Mouse (Mus musculus): Measurements from ENCODE around the gene Comtd1.

Gene Comtd1

GRCm38 (mm10) chr14:21831830-21832403 is 16.9 kb downstream of the Comtd1 start:
- DNase-seq: peak; percentile 67

- peak; percentile 98 for DNase-seq
These were observed 17.7 kb downstream of the Comtd1 start for GRCm38 (mm10) chr14:21830876-21831767.

- DNase-seq: no peak
These were observed 22.8 kb downstream of the Comtd1 start for GRCm38 (mm10) chr14:21825786-21826491.

- DNase-seq: no peak
These were observed 23.8 kb downstream of the Comtd1 start, which contains the start of gene Vdac2 for GRCm38 (mm10) chr14:21824938-21825337. TSS of gene Vdac2 (plus strand) at chr14:21825238.

- DNase-seq: no peak
These were observed 24.9 kb downstream of the Comtd1 start for GRCm38 (mm10) chr14:21823897-21824296.

- DNase-seq: peak; percentile 69
These were observed 25.9 kb downstream of the Comtd1 start for GRCm38 (mm10) chr14:21822795-21823374.

GRCm38 (mm10) chr14:21822307-21822706 is 26.5 kb downstream of the Comtd1 start:
- no peak for DNase-seq

- no peak for DNase-seq
These were observed 27.8 kb downstream of the Comtd1 start for GRCm38 (mm10) chr14:21820880-21821505.

GRCm38 (mm10) chr14:21817453-21817852 is 31.3 kb downstream of the Comtd1 start:
- no peak for DNase-seq

GRCm38 (mm10) chr14:21816255-21816654 is 32.5 kb downstream of the Comtd1 start:
- DNase-seq: no peak

GRCm38 (mm10) chr14:21814606-21815005 is 34.2 kb downstream of the Comtd1 start:
- DNase-seq: no peak

GRCm38 (mm10) chr14:21813847-21814246 is 34.9 kb downstream of the Comtd1 start:
- no peak for DNase-seq

GRCm38 (mm10) chr14:21813216-21813615 is 35.6 kb downstream of the Comtd1 start:
- no peak for DNase-seq

- DNase-seq: peak; percentile 68
These were observed 36.1 kb downstream of the Comtd1 start for GRCm38 (mm10) chr14:21812590-21813162.

- no peak for DNase-seq
These were observed 36.9 kb downstream of the Comtd1 start for GRCm38 (mm10) chr14:21811744-21812393.

- no peak for DNase-seq
These were observed 37.5 kb downstream of the Comtd1 start for GRCm38 (mm10) chr14:21811301-21811700.

GRCm38 (mm10) chr14:21809418-21809817 is 39.4 kb downstream of the Comtd1 start:
- no peak for DNase-seq

GRCm38 (mm10) chr14:21808208-21808922 is 40.4 kb downstream of the Comtd1 start:
- no peak for DNase-seq

GRCm38 (mm10) chr14:21806631-21807160 is 42.1 kb downstream of the Comtd1 start:
- no peak for DNase-seq

- no peak for DNase-seq
These were observed 42.6 kb downstream of the Comtd1 start for GRCm38 (mm10) chr14:21806203-21806602.

Data from cerebellum, adult 9-11 months (tissue).